In genomic region chr4:130163391-130163861, GRCm38 (mm10) we compare ENCODE assay signal across 8 mouse cellular contexts. TPM values are rescaled to one million over a fixed set of nuclear protein-coding genes. Genes with fewer than 3 reads are reported as not detected.
DNase-seq lines count a peak whose midpoint lies in the region; ATAC-seq and TF ChIP-seq lines count a peak whose summit lies in the region.

No protein-coding gene starts in this region.

- no peaks in the 10 kb centered on the region for H3K4me1 ChIP-seq in hindbrain, postnatal 0 days (ENCODE audit: insufficient read depth, low read length)
- no peaks in the 10 kb centered on the region for H3K4me1 ChIP-seq in liver, embryonic 14.5 days (replicated peaks; ENCODE audit: control insufficient read depth in 2 of 2, insufficient read depth in 2 of 2, low read length in 1 of 2)
- 0 out of 2 replicates have a peak, but pooled peaks cover 7% of the 10 kb centered on the region for H3K4me1 ChIP-seq in neural tube, embryonic 14.5 days (ENCODE audit: control insufficient read depth, insufficient read depth, low read length)

- no peak for DNase-seq in left cerebral cortex, adult 2 months (ENCODE audit: extremely low spot score in 1 of 2, low spot score in 2 of 2)
- DNase-seq in left cerebral cortex, adult 11 months (ENCODE audit: low spot score) = no peak
- DNase-seq in gastrocnemius, postnatal 25 days = peak; percentile 54
- no peak for DNase-seq in hindbrain, postnatal 0 days (ENCODE audit: low spot score)
- no peak for DNase-seq in liver, embryonic 14.5 days (ENCODE audit: low read depth in 3 of 3, low spot score in 3 of 3)
- DNase-seq in thymus, postnatal 10 days (ENCODE audit: low spot score in 2 of 2) = no peak

- peaks cover 12% of the 10 kb centered on the region; the same call in 1 of the 2 replicates for H3K27me3 ChIP-seq in hindbrain, postnatal 0 days (ENCODE audit: insufficient read depth, low read length)
- peaks cover 13% of the 10 kb centered on the region for H3K27me3 ChIP-seq in liver, embryonic 14.5 days (ENCODE audit: control insufficient read depth, insufficient read depth, low read length)
- 0 out of 2 replicates have a peak, but pooled peaks cover 5% of the 10 kb centered on the region for H3K27me3 ChIP-seq in neural tube, embryonic 14.5 days (ENCODE audit: control insufficient read depth, insufficient read depth, low read length)

- intact Hi-C loops in left cerebral cortex, adult 2 months (cut with DNase I) = no loop called here

- no peaks in the 10 kb centered on the region for H3K9me3 ChIP-seq in hindbrain, postnatal 0 days (ENCODE audit: low read length)
- H3K9me3 ChIP-seq in liver, embryonic 14.5 days (ENCODE audit: control insufficient read depth, low read length) = no peaks in the 10 kb centered on the region
- no peaks in the 10 kb centered on the region for H3K9me3 ChIP-seq in neural tube, embryonic 14.5 days (ENCODE audit: control insufficient read depth, low read length)

- TF ChIP-seq EP300 in liver, embryonic 14.5 days (IDR thresholded peaks at IDR 0.05; ENCODE audit: low read depth) = no peak

- TF ChIP-seq CTCF in left cerebral cortex, adult 2 months (IDR thresholded peaks at IDR 0.05) = no peak
- no peak for TF ChIP-seq CTCF in hindbrain, postnatal 0 days (IDR thresholded peaks at IDR 0.05; ENCODE audit: low read depth)
- no peak for TF ChIP-seq CTCF in liver, embryonic 14.5 days (IDR thresholded peaks at IDR 0.05; ENCODE audit: low read depth)

- ATAC-seq in hindbrain, postnatal 0 days = no peak
- no peak for ATAC-seq in liver, embryonic 14.5 days (ENCODE audit: insufficient read depth)
- ATAC-seq in neural tube, embryonic 14.5 days (ENCODE audit: low read depth) = no peak
- ATAC-seq in inflammation-experienced regulatory T-cells, adult 6 months = no peak

- H3K4me3 ChIP-seq in left cerebral cortex, adult 2 months = peak overlapping the region; percentile 9; the same call in 1 of the 2 replicates
- H3K4me3 ChIP-seq in hindbrain, postnatal 0 days (ENCODE audit: low read length) = no peak overlapping the region
- H3K4me3 ChIP-seq in liver, embryonic 14.5 days (ENCODE audit: insufficient read depth in 1 of 2, low read depth in 2 of 2, low read length in 2 of 2) = no peak overlapping the region
- no peak overlapping the region for H3K4me3 ChIP-seq in neural tube, embryonic 14.5 days (ENCODE audit: low read depth, low read length)

- peak overlapping the region; percentile 30; the same call in 1 of the 2 replicates for H3K4me2 ChIP-seq in hindbrain, postnatal 0 days (ENCODE audit: low read depth, low read length)
- H3K4me2 ChIP-seq in liver, embryonic 14.5 days (ENCODE audit: low read depth) = peak overlapping the region; percentile 13; the same call in 1 of the 2 replicates
- peak overlapping the region; percentile 27; the same call in 1 of the 2 replicates for H3K4me2 ChIP-seq in neural tube, embryonic 14.5 days (ENCODE audit: low read depth, low read length)

- no peaks in the 10 kb centered on the region for H3K36me3 ChIP-seq in hindbrain, postnatal 0 days (ENCODE audit: insufficient read depth, low read length)
- H3K36me3 ChIP-seq in liver, embryonic 14.5 days (replicated peaks; ENCODE audit: control insufficient read depth, insufficient read depth, low read depth) = 0 out of 2 replicates have a peak, but pooled peaks cover 4% of the 10 kb centered on the region
- H3K36me3 ChIP-seq in neural tube, embryonic 14.5 days (ENCODE audit: control insufficient read depth, insufficient read depth, low read length) = no peaks in the 10 kb centered on the region

- peak overlapping the region; percentile 48; the same call in 1 of the 2 replicates for H3K27ac ChIP-seq in left cerebral cortex, adult 2 months
- H3K27ac ChIP-seq in hindbrain, postnatal 0 days = no peak overlapping the region
- H3K27ac ChIP-seq in liver, embryonic 14.5 days = no peak overlapping the region
- no peak overlapping the region for H3K27ac ChIP-seq in neural tube, embryonic 14.5 days (ENCODE audit: low read depth, low read length)

- WGBS in hindbrain, postnatal 0 days = 15% methylated on average over 20 of the region's 20 CpGs
- WGBS in liver, embryonic 14.5 days (ENCODE audit: insufficient replicate concordance) = 2% methylated on average over 20 of the region's 20 CpGs
- 12% methylated on average over 20 of the region's 20 CpGs for WGBS in neural tube, embryonic 14.5 days

- H3K9ac ChIP-seq in hindbrain, postnatal 0 days (replicated peaks; ENCODE audit: low read length) = no peak overlapping the region
- H3K9ac ChIP-seq in liver, embryonic 14.5 days (replicated peaks) = no peak overlapping the region
- H3K9ac ChIP-seq in neural tube, embryonic 14.5 days (replicated peaks; ENCODE audit: low read depth, low read length) = no peak overlapping the region

RNA-seq across cellular contexts. Expression of gene Tinagl1, which starts 11.5 kb away (rescaled TPM):
- total RNA-seq in left cerebral cortex, adult 2 months (2021) = 10 to 100 TPM; 13.3 to 17.0 TPM
- total RNA-seq in gastrocnemius, postnatal 25 days (2021) = 10 to 100 TPM; 23.7 to 31.5 TPM
- 15.1 and 15.5 TPM in 2 replicates for total RNA-seq in hindbrain, postnatal 0 days (2014; rRNA removed)
- 7.2 and 7.6 TPM in 2 replicates for polyA plus RNA-seq in hindbrain, postnatal 0 days (2015; fragmentation: Nextera tagmentation; extraction: Ambion mirVana)
- 24.4 and 27.0 TPM in 2 replicates for polyA plus RNA-seq in liver, embryonic 14.5 days (2012; rRNA removed)
- 18.2 and 20.7 TPM in 2 replicates for polyA plus RNA-seq in liver, embryonic 14.5 days (2014; fragmentation: Nextera tagmentation; extraction: Ambion mirVana)
- 0.79 and 4.7 TPM in 2 replicates for polyA plus RNA-seq in neural tube, embryonic 14.5 days (2014; fragmentation: Nextera tagmentation; extraction: Ambion mirVana)
- not detected for polyA plus RNA-seq in inflammation-experienced regulatory T-cells, adult 6 months (2017; shearing (Covaris generic))

RNA-seq across cellular contexts. Expression of gene Hcrtr1, which starts 24.3 kb away (rescaled TPM):
- total RNA-seq in left cerebral cortex, adult 2 months (2021) = 1 to 10 TPM; 1.7 to 2.1 TPM
- total RNA-seq in gastrocnemius, postnatal 25 days (2021) = not detected
- total RNA-seq in hindbrain, postnatal 0 days (2014; rRNA removed) = 16.9 and 24.2 TPM in 2 replicates
- 11.3 and 12.1 TPM in 2 replicates for polyA plus RNA-seq in hindbrain, postnatal 0 days (2015; fragmentation: Nextera tagmentation; extraction: Ambion mirVana)
- 0.04 TPM in 1 of 2 replicates, not detected in the other for polyA plus RNA-seq in liver, embryonic 14.5 days (2012; rRNA removed)
- not detected in 2 replicates for polyA plus RNA-seq in liver, embryonic 14.5 days (2014; fragmentation: Nextera tagmentation; extraction: Ambion mirVana)
- polyA plus RNA-seq in neural tube, embryonic 14.5 days (2014; fragmentation: Nextera tagmentation; extraction: Ambion mirVana) = 1.2 and 1.8 TPM in 2 replicates
- polyA plus RNA-seq in inflammation-experienced regulatory T-cells, adult 6 months (2017; shearing (Covaris generic)) = not detected

RNA-seq across cellular contexts. Expression of gene Gm853, which starts 58.8 kb away (rescaled TPM):
- total RNA-seq in left cerebral cortex, adult 2 months (2021) = not detected
- total RNA-seq in gastrocnemius, postnatal 25 days (2021) = not detected
- 0.68 and 2.0 TPM in 2 replicates for total RNA-seq in hindbrain, postnatal 0 days (2014; rRNA removed)
- polyA plus RNA-seq in hindbrain, postnatal 0 days (2015; fragmentation: Nextera tagmentation; extraction: Ambion mirVana) = 1.3 and 1.8 TPM in 2 replicates
- polyA plus RNA-seq in liver, embryonic 14.5 days (2012; rRNA removed) = 0.01 TPM in 1 of 2 replicates, not detected in the other
- polyA plus RNA-seq in liver, embryonic 14.5 days (2014; fragmentation: Nextera tagmentation; extraction: Ambion mirVana) = not detected in 2 replicates
- not detected in 2 replicates for polyA plus RNA-seq in neural tube, embryonic 14.5 days (2014; fragmentation: Nextera tagmentation; extraction: Ambion mirVana)
- not detected for polyA plus RNA-seq in inflammation-experienced regulatory T-cells, adult 6 months (2017; shearing (Covaris generic))
